Mouse (Mus musculus) myocyte (in vitro differentiated cells): ENCODE results near the gene Mcat. TPM values are rescaled to one million over a fixed set of nuclear protein-coding genes. Genes with fewer than 3 reads are reported as not detected.

Experiments
- H3K27me3 ChIP-seq: one replicate; pipeline ENCODE4 v1.6.1; 2011; ENCODE audit not compliant: control insufficient read depth, insufficient read depth, insufficient read length
- H3K36me3 ChIP-seq: one replicate; pipeline ENCODE4 v1.6.1; 2011; ENCODE audit not compliant: control insufficient read depth, insufficient read depth
- H3K4me2 ChIP-seq: one replicate; pipeline ENCODE4 v1.6.1; 2011; ENCODE audit warnings: low read depth, control low read depth
- H3K4me3 ChIP-seq: one replicate; pipeline ENCODE4 v1.5.1; 2011; ENCODE audit warnings: mild to moderate bottlenecking, control low read depth, moderate library complexity
- H3K79me2 ChIP-seq: one replicate; pipeline ENCODE4 v1.6.1; 2011; ENCODE audit not compliant: control insufficient read depth, insufficient read depth
- H3ac ChIP-seq: one replicate; pipeline ENCODE4 v1.6.1; 2011; ENCODE audit not compliant: control insufficient read depth, insufficient read length
- CEBPB ChIP-seq: IDR thresholded peaks from 2 replicates; pipeline ENCODE4 v1.6.1; 2011; ENCODE audit warnings: mild to moderate bottlenecking, moderate library complexity; ENCODE audit not compliant: poor library complexity, insufficient read depth, severe bottlenecking
- E2F4 ChIP-seq: IDR thresholded peaks from one replicate; pipeline ENCODE4 v1.6.1; 2011; ENCODE audit warnings: mild to moderate bottlenecking, control low read depth, moderate library complexity; ENCODE audit not compliant: insufficient read depth
- MAX ChIP-seq: IDR thresholded peaks from one replicate; pipeline ENCODE4 v1.6.1; 2011; ENCODE audit warnings: low read depth, mild to moderate bottlenecking, control low read depth
- MYOD1 ChIP-seq, 3 experiments: IDR thresholded peaks; one replicate each; pipeline ENCODE4 v1.6.1; 2011; ENCODE audit warnings: control low read depth in 2 of 3, low read depth in 2 of 3, mild to moderate bottlenecking in 2 of 3, moderate library complexity in 1 of 3; ENCODE audit not compliant: insufficient read length in 2 of 3, control insufficient read depth in 1 of 3
- MYOG ChIP-seq, 3 experiments: IDR thresholded peaks; one replicate each; pipeline ENCODE4 v1.6.1; 2011; ENCODE audit warnings: control low read depth in 2 of 3, low read depth in 2 of 3, mild to moderate bottlenecking in 2 of 3; ENCODE audit not compliant: insufficient read length in 2 of 3, control insufficient read depth in 1 of 3, insufficient read depth in 1 of 3
- POLR2A ChIP-seq: IDR thresholded peaks from one replicate; pipeline ENCODE4 v1.6.1; 2011; ENCODE audit warnings: low read depth, mild to moderate bottlenecking, control low read depth, moderate library complexity; ENCODE audit not compliant: insufficient read length
- POLR2AphosphoS2 ChIP-seq: IDR thresholded peaks from one replicate; pipeline ENCODE4 v1.6.1; 2011; ENCODE audit warnings: low read depth, control low read depth; ENCODE audit not compliant: insufficient read length
- REST ChIP-seq: IDR thresholded peaks from one replicate; pipeline ENCODE4 v1.6.1; 2011; ENCODE audit warnings: mild to moderate bottlenecking, control low read depth, moderate library complexity; ENCODE audit not compliant: insufficient read depth, insufficient read length
- SRF ChIP-seq: IDR thresholded peaks from one replicate; pipeline ENCODE4 v1.6.1; 2011; ENCODE audit warnings: low read depth; ENCODE audit not compliant: control insufficient read depth, insufficient read length
- TCF12 ChIP-seq: IDR thresholded peaks from one replicate; pipeline ENCODE4 v1.6.1; 2011; ENCODE audit warnings: mild to moderate bottlenecking, control low read depth; ENCODE audit not compliant: poor library complexity, insufficient read depth, severe bottlenecking
- TCF3 ChIP-seq: IDR thresholded peaks from one replicate; pipeline ENCODE4 v1.6.1; 2011; ENCODE audit warnings: low read depth, control low read depth; ENCODE audit not compliant: insufficient read length
- USF1 ChIP-seq: IDR thresholded peaks from one replicate; pipeline ENCODE4 v1.6.1; 2011; ENCODE audit warnings: low read depth, mild to moderate bottlenecking, control low read depth, moderate library complexity
- polyA plus RNA-seq: library from polyadenylated mRNA; unstranded; fragments of >200 nt; fragmentation: generic; extraction: Trizol; gene quantifications from one replicate; pipeline ENCODE4 v1.2.1, GENCODE M21; 2012; ENCODE audit warnings: missing spikeins

The Mcat gene
- polyA plus RNA-seq, 1 experiment = 55.9 TPM

GRCm38 (mm10) chr15:83591758-83592157, 28.2 kb upstream of the Mcat start:
- Histone ChIP-seq H3K27me3 (no peaks in the 10 kb centered on the region), H3K36me3 (peaks cover 15% of the 10 kb centered on the region), H3ac (no peak overlapping the region), H3K4me3 (no peak overlapping the region), H3K4me2 (no peak overlapping the region), H3K79me2 (peaks cover 50% of the 10 kb centered on the region)
- TF ChIP-seq POLR2AphosphoS2 = no peak
- TF ChIP-seq MYOG (IDR thresholded peaks at IDR 0.05; ENCODE audit: control insufficient read depth in 1 of 3, insufficient read depth in 1 of 3, insufficient read length in 2 of 3, low read depth in 2 of 3) = peak in 2 of 3 experiments; percentile 67 to 85
- TF ChIP-seq MYOD1 (IDR thresholded peaks at IDR 0.05; ENCODE audit: control insufficient read depth in 1 of 3, insufficient read length in 2 of 3, low read depth in 2 of 3) = peak in 2 of 3 experiments; percentile 46 to 89

- Histone ChIP-seq H3K79me2 (peaks cover 50% of the 10 kb centered on the region), H3K4me3 (no peak overlapping the region), H3ac (no peak overlapping the region), H3K27me3 (no peaks in the 10 kb centered on the region), H3K36me3 (peaks cover 23% of the 10 kb centered on the region), H3K4me2 (no peak overlapping the region)
- no peak for TF ChIP-seq SRF
- no peak for TF ChIP-seq USF1
- TF ChIP-seq POLR2A = no peak
- no peak for TF ChIP-seq POLR2AphosphoS2
- TF ChIP-seq MYOD1 (IDR thresholded peaks at IDR 0.05; ENCODE audit: control insufficient read depth in 1 of 3, insufficient read length in 2 of 3, low read depth in 2 of 3) = no peak
- no peak for TF ChIP-seq MYOG (IDR thresholded peaks at IDR 0.05; ENCODE audit: control insufficient read depth in 1 of 3, insufficient read depth in 1 of 3, insufficient read length in 2 of 3, low read depth in 2 of 3)
- no peak for TF ChIP-seq TCF3
- TF ChIP-seq E2F4 = no peak
- no peak for TF ChIP-seq TCF12
- TF ChIP-seq MAX = no peak
- no peak for TF ChIP-seq CEBPB
- TF ChIP-seq REST = no peak
These were observed 27.3 kb upstream of the Mcat start for GRCm38 (mm10) chr15:83590841-83591240.

- TF ChIP-seq E2F4 (no peak), MAX (no peak), TCF3 (no peak), TCF12 (no peak), CEBPB (no peak), POLR2AphosphoS2 (no peak), USF1 (no peak)
These were observed 21.2 kb upstream of the Mcat start for GRCm38 (mm10) chr15:83584741-83585220.

GRCm38 (mm10) chr15:83583419-83584156, 20.0 kb upstream of the Mcat start:
- Histone ChIP-seq H3K27me3 (no peaks in the 10 kb centered on the region), H3K79me2 (no peaks in the 10 kb centered on the region), H3ac (no peak overlapping the region), H3K4me2 (peak overlapping the region; percentile 36), H3K36me3 (peaks cover 23% of the 10 kb centered on the region), H3K4me3 (no peak overlapping the region)
- TF ChIP-seq REST = no peak
- no peak for TF ChIP-seq TCF3
- no peak for TF ChIP-seq E2F4
- TF ChIP-seq POLR2A = no peak

More at GRCm38 (mm10) chr15:83584741-83585220, 21.2 kb upstream of the Mcat start:
- H3K79me2 ChIP-seq = peaks cover 2% of the 10 kb centered on the region
- no peak overlapping the region for H3K4me2 ChIP-seq
- peaks cover 28% of the 10 kb centered on the region for H3K36me3 ChIP-seq
- H3K27me3 ChIP-seq = no peaks in the 10 kb centered on the region
- H3K4me3 ChIP-seq = no peak overlapping the region
- no peak overlapping the region for H3ac ChIP-seq

GRCm38 (mm10) chr15:83582931-83583330, 19.3 kb upstream of the Mcat start:
- no peaks in the 10 kb centered on the region for H3K27me3 ChIP-seq
- H3K4me3 ChIP-seq = no peak overlapping the region
- H3K4me2 ChIP-seq = peak overlapping the region; percentile 36
- H3K36me3 ChIP-seq = peaks cover 20% of the 10 kb centered on the region
- no peaks in the 10 kb centered on the region for H3K79me2 ChIP-seq
- TF ChIP-seq POLR2A (no peak), MYOG (IDR thresholded peaks at IDR 0.05; ENCODE audit: control insufficient read depth in 1 of 3, insufficient read depth in 1 of 3, insufficient read length in 2 of 3, low read depth in 2 of 3) (peak in 2 of 3 experiments; percentile 65 to 74), USF1 (no peak), REST (no peak), TCF12 (peak; percentile 67), POLR2AphosphoS2 (no peak), CEBPB (no peak), E2F4 (no peak), MYOD1 (IDR thresholded peaks at IDR 0.05; ENCODE audit: control insufficient read depth in 1 of 3, insufficient read length in 2 of 3, low read depth in 2 of 3) (peak; percentile 99), MAX (no peak), SRF (no peak), TCF3 (peak; percentile 51)
- H3ac ChIP-seq = no peak overlapping the region
